Mouse (Mus musculus) MEL-GATA-1-ER (cell line): Measurements from ENCODE around the gene Stpg3.
"Not testable (repeated sequence)": the region's sequence is repeated elsewhere in the genome, so short reads cannot be mapped to it uniquely, and the experiment has no call there.

ENCODE experiments used
- DNase-seq: peaks from one replicate; pipeline ENCODE4 v3.0.0-alpha.2; 2012; ENCODE audit warnings: low read depth; ENCODE audit errors: extremely low read depth

Gene Stpg3

DNA sequence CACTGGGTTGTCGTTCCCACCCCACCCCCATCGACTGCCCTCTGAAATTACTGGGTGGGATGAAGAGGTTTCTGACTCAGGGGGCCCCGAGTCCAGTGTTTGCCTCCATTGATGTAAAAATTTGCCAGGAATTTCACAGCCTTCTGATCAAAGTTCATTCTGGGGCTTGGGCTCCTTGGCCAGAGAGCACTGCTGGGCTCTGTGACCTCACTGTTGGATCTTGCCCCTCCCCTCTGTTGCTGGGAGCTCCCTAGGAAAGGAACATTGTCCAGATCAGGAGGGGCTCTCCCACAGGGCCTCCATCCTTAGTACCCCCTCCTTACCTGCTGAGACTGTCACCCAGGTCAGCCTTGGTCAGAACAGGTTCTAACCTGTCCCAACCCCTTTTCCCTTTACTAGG is at the start of gene Stpg3:
Gene Stpg3, minus strand, starts transcription at position 194 of the 400 bp plus-strand sequence.
- no peak for DNase-seq

- no peak for DNase-seq
Measured at GRCm38 (mm10) chr2:25263623-25264285, 49.3 kb upstream of the Stpg3 start.

DNA sequence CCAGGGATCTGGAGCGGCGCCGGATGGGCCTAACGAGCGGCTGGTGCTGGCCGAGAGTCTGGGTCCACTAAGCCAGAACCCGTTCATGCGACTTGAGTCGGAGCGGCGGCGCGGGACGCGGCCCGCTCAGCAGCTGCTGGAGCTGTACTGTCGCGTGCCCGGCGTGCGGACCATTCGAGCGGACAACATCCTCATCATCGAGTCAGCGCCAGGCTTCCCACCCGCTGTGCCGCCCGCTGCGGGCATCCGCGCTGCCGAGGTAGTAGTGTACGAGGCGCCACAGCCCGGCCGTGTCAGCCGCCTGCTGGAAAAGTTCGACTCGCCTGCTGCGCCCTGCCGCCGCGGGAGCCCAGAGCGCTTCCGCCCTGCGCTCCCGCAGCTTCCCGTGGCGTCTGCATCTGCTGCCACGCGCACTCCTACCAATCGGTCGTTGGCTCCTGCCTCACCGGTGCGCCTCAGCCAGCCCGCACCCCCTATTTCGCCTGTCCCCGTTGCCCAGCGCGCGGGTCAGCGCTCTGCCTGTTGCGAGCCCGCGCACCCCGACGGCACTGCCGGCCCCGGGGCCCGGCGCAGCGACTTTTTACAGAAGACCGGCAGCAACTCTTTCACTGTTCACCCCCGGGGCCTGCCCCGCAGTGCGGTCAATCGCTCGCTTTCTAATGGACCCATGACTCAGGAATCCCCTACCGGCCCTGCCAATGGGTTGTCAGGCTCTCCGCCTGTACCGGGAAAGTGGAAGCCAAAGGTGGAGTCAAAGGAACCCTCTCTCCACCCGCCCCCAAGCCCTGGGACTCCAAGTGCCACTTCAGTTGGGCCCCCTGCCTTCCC is 48.6 kb upstream of the Stpg3 start:
- DNase-seq: no peak

DNA sequence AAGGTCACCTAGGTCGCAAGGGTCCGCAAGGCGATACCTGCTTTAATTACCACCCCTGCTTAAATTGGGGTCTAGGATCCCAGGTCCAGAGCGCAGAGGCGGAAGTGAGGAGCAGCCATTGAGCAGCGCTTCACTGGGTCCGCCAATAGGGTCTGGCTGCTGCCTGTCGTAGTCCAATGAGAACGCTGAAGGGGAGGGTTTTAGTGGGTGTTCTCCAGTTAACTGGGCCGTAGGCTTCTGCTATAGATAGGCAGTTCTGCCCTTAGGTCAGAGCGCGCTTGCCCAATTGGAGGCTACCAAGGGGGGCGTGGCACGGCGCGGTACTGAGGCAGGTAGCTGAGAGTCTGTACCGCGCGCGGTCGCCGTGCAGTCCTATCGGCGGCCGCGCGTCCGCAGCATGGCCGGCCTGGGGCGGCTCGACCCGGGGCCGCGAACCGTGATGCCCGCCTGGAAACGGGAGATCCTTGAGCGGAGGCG is 47.9 kb upstream of the Stpg3 start, which contains the start of gene Tprn:
Gene Tprn, plus strand, starts transcription at position 328 of the 477 bp plus-strand sequence.
- peak; percentile 99 for DNase-seq

DNA sequence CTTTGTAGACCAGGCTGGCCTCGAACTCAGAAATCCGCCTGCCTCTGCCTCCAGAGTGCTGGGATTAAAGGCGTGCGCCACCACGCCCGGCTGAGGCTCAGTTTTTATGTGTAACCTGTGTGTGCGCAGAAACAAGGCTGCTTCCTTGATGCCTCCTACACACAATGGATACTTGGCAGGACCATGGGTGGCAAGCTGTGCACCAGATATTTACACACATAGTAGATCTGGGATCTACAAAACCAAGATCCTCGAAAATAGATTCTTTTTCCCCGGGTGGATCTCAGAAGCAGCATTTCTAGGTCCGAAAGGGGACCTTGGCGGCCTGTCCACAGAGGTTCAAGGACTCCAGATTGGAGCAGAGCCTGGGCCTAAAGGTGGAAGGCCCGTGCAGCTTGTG is 47.4 kb upstream of the Stpg3 start:
- no peak for DNase-seq

GRCm38 (mm10) chr2:25258887-25259286 is 44.5 kb upstream of the Stpg3 start:
- no peak for DNase-seq

GRCm38 (mm10) chr2:25257250-25257649 is 42.8 kb upstream of the Stpg3 start:
- not testable (repeated sequence) for DNase-seq

DNA sequence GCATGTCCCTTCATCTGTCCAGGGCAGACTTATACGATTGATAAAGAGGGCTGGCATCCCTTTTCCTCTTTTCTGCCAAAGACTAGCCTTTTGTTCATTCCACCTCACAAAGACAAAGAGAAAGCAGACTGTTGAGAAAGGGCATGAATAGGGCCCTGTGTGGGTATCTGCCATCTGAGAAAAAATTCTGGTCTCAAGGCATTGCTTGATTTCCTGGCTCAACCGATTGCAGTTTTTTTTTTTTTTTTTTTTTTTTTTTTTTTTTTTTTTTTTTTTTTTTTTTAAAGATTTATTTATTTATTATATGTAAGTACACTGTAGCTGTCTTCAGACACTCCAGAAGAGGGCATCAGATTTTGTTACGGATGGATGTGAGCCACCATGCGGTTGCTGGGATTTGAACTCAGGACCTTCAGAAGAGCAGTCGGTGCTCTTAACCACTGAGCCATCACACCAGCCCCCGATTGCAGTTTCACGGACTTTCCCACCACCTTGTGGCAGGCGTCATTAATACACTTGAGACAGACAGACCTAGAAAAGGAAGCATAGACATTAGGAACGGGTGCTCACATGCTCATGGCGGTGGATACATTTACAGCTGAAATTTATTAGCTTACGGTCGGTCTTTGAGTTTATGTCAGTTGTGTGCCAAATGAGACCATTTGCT is 42.1 kb upstream of the Stpg3 start:
- peak; percentile 70 for DNase-seq

- DNase-seq: peak; percentile 78
Measured at GRCm38 (mm10) chr2:25255284-25255779, 40.9 kb upstream of the Stpg3 start, which contains the start of gene Tmem203. Gene Tmem203, plus strand, starts transcription at chr2:25255439.

DNA sequence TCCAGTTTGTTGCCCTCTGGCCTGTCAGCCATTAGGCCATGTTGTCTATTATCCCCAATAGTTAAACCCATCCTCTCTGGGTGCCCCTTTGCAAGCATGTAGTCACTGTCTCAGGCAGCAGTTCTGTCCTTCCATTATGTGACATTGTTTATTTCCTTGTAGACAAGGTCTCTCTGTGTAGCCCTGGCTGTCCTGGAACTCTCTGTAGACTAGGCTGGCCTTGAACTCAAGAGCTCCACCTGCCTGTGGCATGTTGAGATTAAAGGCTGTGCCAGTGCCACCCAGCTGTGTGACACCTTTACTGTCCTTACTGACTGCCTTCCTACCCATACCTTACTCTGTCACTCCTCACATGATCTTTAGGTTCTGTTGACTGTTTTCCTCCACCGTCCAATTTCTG is 37.9 kb upstream of the Stpg3 start:
- DNase-seq: no peak

- no peak for DNase-seq
Measured at GRCm38 (mm10) chr2:25246183-25247072, 32.0 kb upstream of the Stpg3 start, which contains the start of gene AL732309.1. Gene AL732309.1, minus strand, starts transcription at chr2:25246863.

DNA sequence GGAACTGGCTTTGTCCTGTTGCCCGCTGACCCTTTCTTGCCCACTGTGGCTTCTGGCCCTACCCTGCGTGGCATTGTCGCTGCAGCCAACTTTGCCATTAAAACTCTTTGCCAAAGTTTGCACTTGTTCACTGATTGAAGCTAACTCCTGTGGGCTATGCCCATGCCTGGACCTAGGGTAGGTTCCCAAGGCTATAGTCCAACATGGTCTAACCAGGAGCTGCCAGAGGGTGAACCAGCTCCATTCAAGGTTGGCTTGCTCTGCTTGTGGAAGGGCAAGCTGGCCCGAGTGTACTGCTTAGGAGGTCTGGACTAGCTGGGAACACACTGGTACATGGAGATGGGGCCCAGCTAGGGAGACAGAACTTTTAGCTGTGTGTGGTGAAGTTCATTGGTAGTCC is 29.7 kb upstream of the Stpg3 start:
- no peak for DNase-seq

DNA sequence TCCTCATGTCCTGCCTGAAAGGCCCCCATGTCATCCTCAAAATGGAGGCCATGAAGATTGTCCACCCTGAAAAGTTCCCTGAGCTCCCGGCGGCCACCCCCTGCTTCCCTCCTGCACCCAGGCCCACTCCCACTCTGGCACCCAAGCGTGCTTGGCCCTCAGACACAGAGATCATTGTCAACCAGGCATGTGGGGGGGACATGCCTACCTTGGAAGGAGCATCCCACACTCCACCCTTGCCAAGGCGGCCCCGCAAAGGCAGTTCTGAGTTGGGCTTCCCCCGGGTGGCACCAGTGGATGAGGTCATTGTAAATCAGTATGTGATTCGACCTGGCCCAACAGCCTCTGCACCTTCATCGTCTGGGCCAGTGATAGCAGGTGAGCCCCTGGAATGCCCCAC is 28.9 kb upstream of the Stpg3 start:
- no peak for DNase-seq

- no peak for DNase-seq
Measured at GRCm38 (mm10) chr2:25242101-25242506, 27.7 kb upstream of the Stpg3 start, which contains the start of the genes Rnf208 and Cysrt1. Gene Rnf208, plus strand, starts transcription at chr2:25242255. Gene Cysrt1, minus strand, starts transcription at chr2:25242452.

DNA sequence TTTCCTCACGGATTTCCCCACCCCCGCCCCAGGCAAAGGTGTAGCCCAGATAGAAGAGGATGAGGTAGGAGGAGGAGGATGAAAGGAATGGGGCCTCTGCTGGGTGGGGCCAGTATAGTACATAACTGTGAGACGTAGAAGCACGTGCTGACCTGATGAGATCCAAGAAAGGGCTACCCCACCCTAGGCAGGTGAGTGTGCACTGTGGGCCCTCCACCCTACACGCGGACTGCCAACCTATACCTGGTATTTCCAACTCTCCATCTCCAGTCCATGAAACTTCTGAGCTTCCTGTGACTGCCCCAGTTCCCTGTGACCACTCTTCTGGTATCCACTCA is 27.0 kb upstream of the Stpg3 start:
- no peak for DNase-seq

GRCm38 (mm10) chr2:25240723-25241437 is 26.4 kb upstream of the Stpg3 start:
- DNase-seq: peak; percentile 81

DNA sequence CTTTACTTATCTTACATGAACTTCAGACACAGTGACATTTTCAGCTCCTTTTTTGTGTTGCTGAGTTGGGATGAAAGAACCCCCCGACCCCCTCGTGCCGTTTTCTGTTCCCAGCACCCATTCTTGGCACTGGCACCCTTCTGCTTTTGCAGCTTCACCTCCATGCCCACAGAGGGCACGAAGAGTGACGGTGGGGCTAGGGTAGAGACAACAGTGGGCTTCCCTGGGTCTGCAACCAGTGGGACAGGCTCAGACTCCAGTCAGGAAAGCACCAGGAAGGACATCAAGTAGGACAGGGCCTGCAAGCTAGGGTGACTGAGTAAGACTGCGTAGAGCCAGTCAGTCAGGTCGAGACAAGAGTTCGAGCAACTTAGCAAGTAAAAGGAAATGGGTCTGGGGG is 25.9 kb upstream of the Stpg3 start:
- no peak for DNase-seq

- no peak for DNase-seq
Measured at GRCm38 (mm10) chr2:25239766-25240165, 25.3 kb upstream of the Stpg3 start.

DNA sequence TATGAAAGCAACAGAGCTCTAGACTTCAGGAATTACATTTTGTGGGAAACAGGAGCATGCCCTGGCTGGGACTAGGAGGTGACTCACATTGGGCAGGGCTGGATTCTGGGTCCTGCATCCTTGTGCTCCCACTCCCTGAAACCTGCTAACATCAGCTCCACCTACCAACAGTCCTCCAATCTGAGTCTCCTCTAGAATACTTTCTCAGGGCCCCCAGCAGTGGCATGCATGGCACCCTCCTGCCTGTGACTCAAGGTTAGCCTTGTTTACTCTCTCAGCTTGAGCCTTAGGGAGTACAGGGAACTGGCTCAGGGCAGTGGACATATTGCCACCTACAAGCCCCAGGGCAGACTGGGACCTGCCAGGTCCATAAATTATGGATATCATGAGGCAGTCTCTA is 23.7 kb upstream of the Stpg3 start:
- no peak for DNase-seq

DNA sequence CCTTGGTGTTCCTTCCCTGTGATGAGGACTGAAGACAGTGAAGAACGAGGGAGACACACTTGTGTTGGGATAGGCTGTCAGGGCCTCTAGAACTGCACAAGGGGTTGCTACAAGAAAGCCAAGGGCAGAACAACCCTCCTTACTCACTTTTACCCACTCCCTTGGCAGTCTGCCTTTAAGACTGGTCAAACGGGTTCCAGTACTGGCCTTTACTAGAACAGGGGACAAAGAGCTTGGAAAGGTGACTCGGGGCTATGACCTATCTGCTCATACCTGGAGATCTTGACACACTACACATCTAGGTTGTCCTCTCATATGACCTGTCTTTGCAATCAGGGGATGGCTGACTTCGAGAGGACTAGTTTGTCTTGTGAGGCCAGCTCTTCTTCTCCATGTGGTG is 23.1 kb upstream of the Stpg3 start:
- no peak for DNase-seq
